Mouse (Mus musculus) megakaryocyte, embryonic 14.5 days (primary cell): ENCODE results near the gene Cd70.

Source experiments
- FLI1 ChIP-seq: IDR thresholded peaks from 2 replicates; pipeline ENCODE4 v1.6.1; 2012; ENCODE audit warnings: low read length, inconsistent platforms, mixed read lengths
- GATA1 ChIP-seq: IDR thresholded peaks from 3 replicates; pipeline ENCODE4 v1.6.1; 2012; ENCODE audit warnings: mixed read lengths, low read length, inconsistent platforms, borderline replicate concordance

GRCm38 (mm10) chr17:57124792-57125191 is 24.8 kb downstream of the Cd70 start:
- TF ChIP-seq GATA1 (no peak), FLI1 (no peak)
